Mouse (Mus musculus) bone marrow macrophage, adult 2 months (primary cell): ENCODE measurements around the gene Rdh16f1. TPM values are rescaled to one million over a fixed set of nuclear protein-coding genes. Genes with fewer than 3 reads are reported as not detected.
"Not testable (repeated sequence)": the region's sequence is repeated elsewhere in the genome, so short reads cannot be mapped to it uniquely, and the experiment has no call there.

Experiments
- H3K27ac ChIP-seq: 2 replicates; pipeline ENCODE4 v1.5.1; 2012; ENCODE audit warnings: low read depth, low read length; ENCODE audit not compliant: insufficient read depth
- H3K4me1 ChIP-seq: 2 replicates; pipeline ENCODE4 v1.6.1; 2012; ENCODE audit warnings: low read length; ENCODE audit not compliant: control insufficient read depth, insufficient read depth
- H3K4me3 ChIP-seq: 2 replicates; pipeline ENCODE4 v1.5.1; 2012; ENCODE audit warnings: mild to moderate bottlenecking, low read length, moderate library complexity; ENCODE audit not compliant: insufficient read depth
- CTCF ChIP-seq: IDR thresholded peaks from 2 replicates; pipeline ENCODE4 v1.5.1; 2012; ENCODE audit warnings: low read depth, mild to moderate bottlenecking, low read length, moderate library complexity
- POLR2A ChIP-seq: IDR thresholded peaks from 2 replicates; pipeline ENCODE4 v1.6.1; 2012; ENCODE audit warnings: mild to moderate bottlenecking, low read depth, low read length, borderline replicate concordance
- polyA plus RNA-seq: library from polyadenylated mRNA; stranded (reverse); fragments of >200 nt; gene quantifications from 2 replicates; pipeline ENCODE4 v1.2.4, GENCODE M21; 2012; ENCODE audit not compliant: missing spikeins, insufficient read depth, insufficient read length

Gene Rdh16f1
- polyA plus RNA-seq, 1 experiment, result not detected

DNA sequence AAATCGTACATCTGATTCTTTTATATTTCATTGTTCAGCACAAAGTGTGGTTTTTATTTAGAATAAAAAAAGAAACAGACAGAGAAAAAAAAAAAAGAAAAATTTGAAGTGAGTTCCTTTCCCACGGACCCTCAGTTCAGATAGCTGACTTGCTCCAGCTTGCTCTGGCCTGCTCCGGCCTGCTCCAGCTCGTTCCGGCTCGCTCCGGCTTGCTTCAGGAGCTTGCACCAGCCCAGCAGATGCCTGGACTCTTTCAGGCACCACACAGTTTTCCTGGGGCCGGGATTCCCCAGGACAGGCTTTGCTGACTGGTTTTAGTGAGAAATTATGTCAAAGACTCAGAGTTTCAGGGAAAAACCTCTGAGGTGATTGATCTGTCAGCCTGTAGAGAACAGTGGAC lies 12.3 kb upstream of the Rdh16f1 start:
- Histone ChIP-seq H3K4me3 (no peak overlapping the region), H3K27ac (no peak overlapping the region)

DNA sequence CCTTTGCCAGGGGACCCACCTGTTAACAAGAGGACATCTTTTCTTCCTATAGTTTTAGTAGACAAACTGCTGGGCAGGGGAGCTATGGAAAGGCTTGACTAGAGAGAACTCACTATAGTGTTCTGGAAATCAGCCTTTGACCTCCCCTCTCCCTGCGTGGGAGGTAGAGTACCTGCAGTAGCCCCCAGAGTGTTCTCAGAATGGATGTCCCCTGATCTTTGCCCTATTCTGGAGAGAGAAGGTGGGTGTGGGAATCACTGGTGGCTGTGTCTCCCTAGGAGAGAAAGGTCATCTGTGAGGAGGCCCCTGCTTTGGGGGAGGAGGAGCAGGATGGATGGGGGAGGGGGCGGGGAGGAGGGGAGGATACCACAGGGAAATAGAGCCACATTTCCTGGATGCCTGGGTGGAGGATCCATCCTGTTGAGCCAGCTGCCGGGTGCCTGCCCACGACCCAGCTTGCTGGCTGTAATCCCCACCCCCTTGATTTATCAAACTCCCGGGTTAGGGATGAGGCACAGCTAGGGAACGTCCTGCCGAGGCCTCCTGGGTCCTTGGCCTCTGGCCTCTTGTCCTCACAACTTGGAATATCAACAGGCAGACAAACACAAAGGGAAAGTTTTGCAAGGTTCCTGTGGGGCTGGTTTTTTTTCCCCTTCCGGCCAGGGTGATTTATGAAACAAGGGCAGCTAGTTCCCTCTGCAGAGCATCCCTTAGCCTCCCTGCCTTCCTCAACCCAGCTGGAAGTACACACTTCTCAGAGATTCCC lies 10.6 kb upstream of the Rdh16f1 start:
- Histone ChIP-seq H3K27ac (no peak overlapping the region), H3K4me3 (no peak overlapping the region), H3K4me1 (peaks cover 4% of the 10 kb centered on the region)
- TF ChIP-seq POLR2A, result no peak

More for the DNA sequence above, 12.3 kb upstream of the Rdh16f1 start:
- TF ChIP-seq POLR2A, result no peak
- no peak for TF ChIP-seq CTCF
- peaks cover 4% of the 10 kb centered on the region for H3K4me1 ChIP-seq

DNA sequence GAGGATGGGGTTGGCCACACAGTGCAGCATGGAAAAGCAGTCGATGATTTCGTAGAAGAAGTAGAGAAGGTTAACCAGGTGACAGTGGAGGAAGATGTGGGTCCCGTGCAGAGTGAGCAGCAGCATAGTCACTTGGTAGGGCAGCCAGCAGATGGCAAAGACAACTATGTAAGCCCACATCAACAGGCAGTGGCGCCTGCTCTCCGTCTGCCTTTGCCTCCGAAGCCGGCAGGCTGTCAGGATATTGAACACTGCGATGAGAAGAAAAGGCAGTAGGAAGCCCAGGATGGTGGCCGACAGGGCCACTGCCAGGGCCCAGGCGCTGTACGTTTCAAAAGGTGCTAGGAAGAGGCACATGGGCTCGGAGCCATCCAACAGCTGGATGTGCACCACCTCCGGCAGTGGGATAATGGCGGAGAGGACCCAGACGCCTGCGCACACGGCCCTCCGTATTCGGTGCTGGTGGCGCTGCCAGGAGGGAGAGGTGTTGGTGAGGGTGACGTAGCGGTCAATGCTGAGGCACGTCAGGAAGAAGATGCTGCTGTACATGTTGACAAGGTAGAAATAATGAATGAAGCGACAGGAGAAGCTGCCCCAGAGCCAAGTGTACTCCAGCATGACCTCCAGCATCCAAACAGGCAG lies 9.3 kb upstream of the Rdh16f1 start:
- TF ChIP-seq POLR2A (no peak), CTCF (no peak)
- no peak overlapping the region for H3K4me3 ChIP-seq
- peaks cover 4% of the 10 kb centered on the region for H3K4me1 ChIP-seq
- no peak overlapping the region for H3K27ac ChIP-seq

DNA sequence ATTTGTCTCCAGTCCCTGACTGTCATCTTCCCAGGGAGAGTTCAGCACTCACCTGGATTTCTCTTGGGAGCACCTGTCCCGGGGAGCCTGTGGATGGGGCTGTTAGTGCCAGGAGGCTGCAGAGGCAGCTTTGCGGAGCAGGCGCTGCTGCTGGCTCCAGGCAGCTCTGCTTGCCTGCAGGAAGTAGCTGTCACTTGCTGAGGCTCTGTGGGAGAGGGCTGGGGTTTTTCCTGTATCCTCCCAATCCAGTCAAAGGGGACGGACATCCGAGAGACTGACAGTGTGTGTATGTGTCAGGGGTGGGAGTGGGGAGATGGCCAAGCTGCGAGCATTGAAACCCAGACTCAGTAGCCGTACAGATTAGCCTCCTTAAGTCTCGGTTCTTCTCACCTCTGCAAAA lies 8.0 kb upstream of the Rdh16f1 start, which contains the start of gene Gpr182:
Gene Gpr182 (minus strand): TSS at position 185 of the 400 bp plus-strand sequence.
- no peak within 1 kb of the TSS for H3K27ac ChIP-seq

DNA sequence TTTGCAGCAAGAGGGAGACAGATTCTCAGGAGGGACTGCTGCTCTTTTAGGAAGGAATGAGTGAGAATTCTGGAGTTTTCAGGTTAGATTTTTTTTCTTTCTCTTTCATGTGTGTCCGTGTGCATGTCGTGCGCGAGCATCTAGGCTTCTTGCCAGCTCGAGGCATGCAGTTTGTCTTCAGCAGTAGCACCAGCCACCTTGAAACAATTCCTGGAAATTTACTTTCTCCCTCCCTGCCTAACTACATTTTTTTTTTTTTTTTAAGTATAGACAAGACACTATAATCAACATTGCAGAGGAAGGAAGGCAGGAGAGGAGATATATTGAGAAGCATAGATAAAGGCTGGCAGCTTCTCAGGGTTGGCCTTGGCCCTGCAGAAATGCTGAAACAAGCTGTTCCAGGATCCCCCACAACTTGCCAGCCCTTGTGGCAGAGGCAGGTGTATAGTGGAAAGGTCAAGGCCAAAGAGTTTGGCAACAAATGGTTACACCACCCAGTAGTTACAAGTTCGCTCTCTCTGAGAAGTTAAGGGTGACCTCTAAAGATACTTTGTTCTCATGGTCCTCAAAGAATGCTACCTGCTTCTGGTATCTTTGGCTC lies 4.9 kb upstream of the Rdh16f1 start:
- no peak for TF ChIP-seq CTCF
- no peak for TF ChIP-seq POLR2A
- Histone ChIP-seq H3K4me1 (no peaks in the 10 kb centered on the region), H3K4me3 (no peak overlapping the region), H3K27ac (no peak overlapping the region)

More for the DNA sequence above, 8.0 kb upstream of the Rdh16f1 start, which contains the start of gene Gpr182:
- Histone ChIP-seq H3K4me3 (no peak within 1 kb of the TSS), H3K4me1 (no peaks in the 10 kb centered on the region)
- no peak for TF ChIP-seq POLR2A
- no peak for TF ChIP-seq CTCF

DNA sequence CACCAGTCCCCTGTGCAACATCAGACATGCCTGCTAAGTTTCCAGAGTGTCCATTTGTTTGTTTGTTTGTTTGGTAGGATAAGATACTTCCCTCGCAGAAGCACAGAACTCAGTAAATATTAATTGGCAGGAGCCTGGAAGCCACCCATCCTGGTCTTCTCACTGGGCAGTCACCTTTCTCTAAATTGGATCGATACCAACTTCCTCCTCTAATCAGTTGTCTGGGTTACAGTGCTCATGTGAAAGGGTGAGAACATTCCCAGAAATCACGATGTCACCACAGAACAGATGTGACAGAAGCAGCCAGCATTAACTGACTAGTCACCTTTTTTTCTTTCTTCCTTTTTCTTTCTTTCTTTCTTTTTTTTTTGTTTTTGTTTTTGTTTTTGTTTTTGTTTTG lies 4.3 kb upstream of the Rdh16f1 start:
- Histone ChIP-seq H3K4me1 (no peaks in the 10 kb centered on the region), H3K4me3 (no peak overlapping the region), H3K27ac (no peak overlapping the region)
- TF ChIP-seq CTCF (no peak), POLR2A (no peak)

DNA sequence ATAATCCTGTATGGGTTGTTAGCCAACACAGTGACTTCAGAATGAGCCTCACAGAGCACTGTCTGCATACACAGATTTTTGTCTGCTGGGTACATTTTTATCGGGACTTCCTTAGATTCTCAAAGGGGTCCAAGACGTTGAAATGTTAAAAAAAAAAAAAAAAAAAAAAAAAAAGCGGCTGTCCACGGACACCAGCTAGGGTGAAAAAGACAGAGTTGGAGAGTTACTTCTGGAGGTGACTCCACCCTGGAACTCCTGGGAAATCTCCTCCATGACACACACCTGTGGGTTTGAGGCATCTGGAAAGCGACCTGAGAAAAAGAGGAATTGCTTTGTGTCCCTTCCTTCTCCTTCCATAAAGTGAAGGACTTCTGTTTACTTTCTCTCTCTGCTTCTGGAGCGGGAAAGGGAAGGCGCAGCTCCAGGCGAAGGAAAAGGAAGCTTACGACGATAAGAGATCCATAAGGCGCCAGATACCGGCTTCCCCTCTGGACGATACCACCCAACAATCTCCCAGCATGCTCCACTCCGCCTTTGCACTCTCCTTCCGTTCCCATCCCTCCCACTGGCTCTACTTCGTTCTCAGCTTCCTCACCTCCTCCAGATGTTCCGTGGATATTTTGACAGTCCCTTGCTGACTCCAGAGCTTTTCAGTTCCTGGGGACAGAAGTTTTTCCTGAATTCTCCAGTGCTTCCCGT lies 3.7 kb upstream of the Rdh16f1 start:
- TF ChIP-seq POLR2A (no peak), CTCF (no peak)
- Histone ChIP-seq H3K27ac (no peak overlapping the region), H3K4me3 (no peak overlapping the region), H3K4me1 (no peaks in the 10 kb centered on the region)

DNA sequence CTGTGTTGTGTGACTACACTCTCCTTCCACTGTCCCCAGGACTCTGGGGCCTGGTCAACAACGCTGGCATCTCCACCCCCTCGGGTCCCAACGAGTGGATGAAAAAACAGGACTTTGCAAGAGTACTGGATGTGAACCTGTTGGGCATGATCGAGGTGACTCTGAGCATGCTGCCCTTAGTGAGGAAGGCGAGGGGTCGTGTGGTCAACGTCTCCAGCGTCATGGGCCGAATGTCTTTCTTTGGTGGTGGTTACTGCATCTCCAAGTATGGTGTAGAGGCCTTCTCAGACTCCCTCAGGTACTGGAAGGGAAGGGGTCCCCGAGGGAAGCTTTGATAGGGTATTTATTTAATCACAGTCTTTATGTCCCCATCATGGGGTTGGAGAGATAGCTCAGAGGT lies 3.3 kb downstream of the Rdh16f1 start:
- H3K4me3 ChIP-seq, result not testable (repeated sequence)

DNA sequence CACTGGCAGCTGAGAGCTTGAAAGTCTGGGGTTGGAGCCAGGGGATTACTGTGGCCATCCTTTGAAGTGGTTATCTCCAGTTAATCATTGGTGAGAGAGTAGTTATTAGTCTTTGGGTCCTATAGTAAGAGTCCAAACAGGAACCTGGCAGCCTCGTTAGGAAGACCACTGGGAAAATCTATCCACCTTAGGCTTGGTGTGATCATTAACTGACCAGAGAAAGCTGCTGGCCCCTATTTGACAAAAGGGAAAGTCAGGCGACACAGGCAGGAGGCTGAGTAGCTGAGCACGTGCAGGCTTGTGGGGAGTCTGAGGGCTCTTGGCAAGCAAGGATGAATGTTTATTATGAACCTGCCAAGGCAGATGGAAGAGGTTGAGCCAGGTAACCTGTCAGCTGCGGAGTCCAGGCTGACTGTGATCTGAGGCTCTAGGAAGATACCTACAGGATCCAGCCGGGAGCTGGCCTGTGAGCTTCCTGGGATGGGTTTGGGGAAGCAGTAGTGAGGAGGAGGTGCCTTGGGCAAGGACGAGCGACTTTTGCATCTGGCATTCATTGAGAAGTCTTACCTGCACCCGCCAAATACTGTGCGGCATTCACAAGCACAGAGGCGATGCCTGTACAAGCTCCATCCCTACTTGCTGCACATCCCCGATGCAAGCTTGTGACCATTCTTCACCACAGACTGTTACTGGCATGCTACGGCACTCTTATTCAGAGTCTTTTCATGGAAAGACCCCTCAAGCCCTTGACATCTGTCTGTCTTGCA lies 4.5 kb downstream of the Rdh16f1 start:
- H3K4me3 ChIP-seq, result no peak overlapping the region
- H3K27ac ChIP-seq, result no peak overlapping the region
- H3K4me1 ChIP-seq, result no peaks in the 10 kb centered on the region
- no peak for TF ChIP-seq CTCF
- TF ChIP-seq POLR2A, result no peak

More for the DNA sequence above, 3.3 kb downstream of the Rdh16f1 start:
- H3K4me1 ChIP-seq, H3K27ac ChIP-seq: not testable (repeated sequence)

DNA sequence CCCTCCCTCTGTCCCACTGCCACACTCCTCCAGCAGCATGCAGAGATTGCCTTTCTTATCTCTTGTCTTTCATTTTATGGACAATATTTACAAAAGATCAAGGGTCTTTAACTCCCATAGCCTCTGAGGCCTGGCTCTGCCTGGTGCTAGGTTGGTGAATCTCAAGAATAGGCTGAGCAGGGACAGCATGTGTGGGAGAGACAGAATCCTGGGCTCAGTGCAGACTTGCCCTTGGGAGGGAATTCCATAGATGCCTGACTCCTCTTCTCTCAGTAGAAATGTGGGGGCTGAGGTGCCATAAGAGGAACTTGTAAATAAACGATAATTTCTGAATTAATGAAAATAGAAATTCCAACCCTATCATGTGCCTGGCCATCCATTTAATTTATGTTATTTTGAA lies 7.0 kb downstream of the Rdh16f1 start:
- no peaks in the 10 kb centered on the region for H3K4me1 ChIP-seq
- H3K27ac ChIP-seq, result no peak overlapping the region
- TF ChIP-seq POLR2A, result no peak
- TF ChIP-seq CTCF, result no peak
- H3K4me3 ChIP-seq, result no peak overlapping the region
